Mouse (Mus musculus): ENCODE data around the gene Flt3.

GRCm38 (mm10) chr5:147342901-147343300 lies 57.4 kb downstream of the Flt3 start:
- TF ChIP-seq EP300 (IDR thresholded peaks at IDR 0.05; ENCODE audit: low read depth in 1 of 2, low read length in 2 of 2) (no peak), MAX (IDR thresholded peaks at IDR 0.05; ENCODE audit: low read length) (no peak), ELF1 (IDR thresholded peaks at IDR 0.05; ENCODE audit: low read depth, low read length) (no peak), POLR2A (IDR thresholded peaks at IDR 0.05; ENCODE audit: control insufficient read depth in 1 of 2, insufficient read depth in 1 of 2, low read depth in 1 of 2, low read length in 2 of 2, poor library complexity in 1 of 2) (no peak), CTCF (IDR thresholded peaks at IDR 0.05 in 2 of 3, conservative IDR thresholded peaks at IDR 0.05 in 1 of 3; ENCODE audit: control insufficient read depth in 1 of 3, insufficient read depth in 1 of 3, low read depth in 2 of 3, low read length in 3 of 3, poor library complexity in 1 of 3, severe bottlenecking in 1 of 3) (no peak), POLR2AphosphoS5 (IDR thresholded peaks at IDR 0.05; ENCODE audit: borderline replicate concordance, low read depth, low read length) (no peak), USF1 (IDR thresholded peaks at IDR 0.05; ENCODE audit: low read depth, low read length) (no peak), TBP (IDR thresholded peaks at IDR 0.05; ENCODE audit: low read depth, low read length) (no peak), CHD2 (IDR thresholded peaks at IDR 0.05; ENCODE audit: low read length) (no peak), MAFK (IDR thresholded peaks at IDR 0.05; ENCODE audit: borderline replicate concordance, low read depth, low read length) (no peak), ZMIZ1 (IDR thresholded peaks at IDR 0.05; ENCODE audit: low read depth, low read length) (no peak), MYB (IDR thresholded peaks at IDR 0.05; ENCODE audit: low read depth, low read length) (no peak), SIN3A (IDR thresholded peaks at IDR 0.05; ENCODE audit: low read length) (no peak), TCF12 (IDR thresholded peaks at IDR 0.05; ENCODE audit: low read depth, low read length) (no peak)

Data from MEL (cell line).